14 mouse cellular contexts compared by ENCODE assay signal in genomic region chr5:64324353-64324752, GRCm38 (mm10).
DNase-seq lines count a peak whose midpoint lies in the region; ATAC-seq and TF ChIP-seq lines count a peak whose summit lies in the region.
"Had no signal": no experiment of that assay in that cellular context is flagged by ENCODE, and none has a peak within 500 bp of the region (broad histone marks: within the 10 kb centered on the region; RNA-seq: fewer than 3 reads in every experiment).

No protein-coding gene starts in this region.

- H3K27ac ChIP-seq in heart, adult 2 months = peak overlapping the region; percentile 95
- peak overlapping the region; percentile 79 for H3K27ac ChIP-seq in limb, embryonic 12.5 days
- H3K27ac ChIP-seq in limb, embryonic 10.5 days = no peak overlapping the region
- H3K27ac ChIP-seq in embryonic facial prominence, embryonic 15.5 days (replicated peaks) = peak overlapping the region; percentile 63; the same call in 1 of the 2 replicates
- H3K27ac ChIP-seq in limb, embryonic 13.5 days = peak overlapping the region; percentile 84
- H3K27ac ChIP-seq: heart, embryonic 15.5 days had no signal

- intact Hi-C loops in heart, adult 2 months (cut with DNase I) = no loop called here
- intact Hi-C loops in heart, postnatal 25 days (cut with DNase I) = no loop called here

- no peaks in the 10 kb centered on the region for H3K27me3 ChIP-seq in heart, adult 2 months (ENCODE audit: control insufficient read depth, insufficient read depth, low read length)
- no peaks in the 10 kb centered on the region for H3K27me3 ChIP-seq in limb, embryonic 12.5 days
- no peaks in the 10 kb centered on the region for H3K27me3 ChIP-seq in limb, embryonic 10.5 days (ENCODE audit: low read depth, poor library complexity, severe bottlenecking)
- H3K27me3 ChIP-seq in embryonic facial prominence, embryonic 15.5 days = no peaks in the 10 kb centered on the region
- H3K27me3 ChIP-seq in limb, embryonic 13.5 days = no peaks in the 10 kb centered on the region
- H3K27me3 ChIP-seq: heart, embryonic 15.5 days had no signal

- H3K36me3 ChIP-seq in heart, adult 2 months (ENCODE audit: control insufficient read depth, insufficient read depth, low read length) = peaks cover 18% of the 10 kb centered on the region
- peaks cover 43% of the 10 kb centered on the region for H3K36me3 ChIP-seq in limb, embryonic 12.5 days
- H3K36me3 ChIP-seq in limb, embryonic 10.5 days = peaks cover 69% of the 10 kb centered on the region
- peaks cover 5% of the 10 kb centered on the region; the same call in 1 of the 2 replicates for H3K36me3 ChIP-seq in embryonic facial prominence, embryonic 15.5 days
- peaks cover 39% of the 10 kb centered on the region for H3K36me3 ChIP-seq in limb, embryonic 13.5 days

- no peak overlapping the region for H3K9ac ChIP-seq in heart, adult 2 months (ENCODE audit: low read depth, low read length)
- no peak overlapping the region for H3K9ac ChIP-seq in limb, embryonic 12.5 days (replicated peaks)
- H3K9ac ChIP-seq in embryonic facial prominence, embryonic 15.5 days = no peak overlapping the region
- H3K9ac ChIP-seq in limb, embryonic 13.5 days = no peak overlapping the region
- H3K9ac ChIP-seq: heart, embryonic 15.5 days had no signal

- no peak for ATAC-seq in limb, embryonic 12.5 days (ENCODE audit: insufficient number of reproducible peaks, insufficient read depth, low FRiP score, low TSS enrichment, low read depth)
- no peak for ATAC-seq in embryonic facial prominence, embryonic 15.5 days (ENCODE audit: insufficient number of reproducible peaks, low FRiP score, low TSS enrichment, low read depth)
- ATAC-seq in limb, embryonic 13.5 days (ENCODE audit: low FRiP score, low read depth) = 0 out of 2 replicates have a peak, but pooled peaks have one; percentile 2

- TF ChIP-seq CTCF in heart, adult 2 months (IDR thresholded peaks at IDR 0.05) = no peak

- H3K79me2 ChIP-seq in heart, adult 2 months (replicated peaks; ENCODE audit: control insufficient read depth, insufficient read depth, low read length) = no peaks in the 10 kb centered on the region

- TF ChIP-seq POLR2A in heart, adult 2 months (IDR thresholded peaks at IDR 0.05; ENCODE audit: insufficient read depth, low read depth, low read length) = no peak

- no peak overlapping the region for H3K4me2 ChIP-seq in limb, embryonic 12.5 days
- H3K4me2 ChIP-seq in embryonic facial prominence, embryonic 15.5 days (replicated peaks) = no peak overlapping the region
- no peak overlapping the region for H3K4me2 ChIP-seq in limb, embryonic 13.5 days (replicated peaks)
- H3K4me2 ChIP-seq: heart, embryonic 15.5 days had no signal

- TF ChIP-seq EP300 in heart, adult 2 months (IDR thresholded peaks at IDR 0.05; ENCODE audit: insufficient read depth, low read depth, low read length) = no peak

- DNase-seq in heart, adult 2 months = peak in 1 of 2 experiments; percentile 48
- no peak for DNase-seq in heart, postnatal 25 days (ENCODE audit: low spot score)
- no peak for DNase-seq in limb, embryonic 10.5 days (ENCODE audit: low spot score)
- DNase-seq in urinary bladder, postnatal 25 days (ENCODE audit: low spot score) = no peak
- no peak for DNase-seq in frontal cortex, adult 2 months (ENCODE audit: extremely low spot score in 1 of 2, low spot score in 1 of 2)
- DNase-seq: gastrocnemius, postnatal 14 days; left cerebral cortex, postnatal 4 days; lung, adult 2 months; thymus, postnatal 4 days had no signal

- no peaks in the 10 kb centered on the region for H3K9me3 ChIP-seq in limb, embryonic 12.5 days
- no peaks in the 10 kb centered on the region for H3K9me3 ChIP-seq in limb, embryonic 10.5 days (replicated peaks)
- H3K9me3 ChIP-seq in embryonic facial prominence, embryonic 15.5 days (replicated peaks) = no peaks in the 10 kb centered on the region
- no peaks in the 10 kb centered on the region for H3K9me3 ChIP-seq in limb, embryonic 13.5 days
- H3K9me3 ChIP-seq: heart, embryonic 15.5 days had no signal

- H3K4me1 ChIP-seq in heart, adult 2 months (ENCODE audit: control insufficient read depth, insufficient read depth, low read length) = peaks cover 42% of the 10 kb centered on the region
- H3K4me1 ChIP-seq in limb, embryonic 12.5 days (replicated peaks) = peaks cover 20% of the 10 kb centered on the region
- H3K4me1 ChIP-seq in limb, embryonic 10.5 days = peaks cover 20% of the 10 kb centered on the region
- peaks cover 22% of the 10 kb centered on the region for H3K4me1 ChIP-seq in embryonic facial prominence, embryonic 15.5 days
- peaks cover 21% of the 10 kb centered on the region for H3K4me1 ChIP-seq in limb, embryonic 13.5 days

- WGBS in heart, adult 2 months = 60% methylated on average over 12 of the region's 12 CpGs
- 90% methylated on average over 12 of the region's 12 CpGs for WGBS in limb, embryonic 12.5 days
- 97% methylated on average over 12 of the region's 12 CpGs for WGBS in limb, embryonic 10.5 days
- WGBS in embryonic facial prominence, embryonic 15.5 days = 84% methylated on average over 12 of the region's 12 CpGs
- 85% methylated on average over 12 of the region's 12 CpGs for WGBS in limb, embryonic 13.5 days

- no peak overlapping the region for H3K4me3 ChIP-seq in heart, adult 2 months
- H3K4me3 ChIP-seq in limb, embryonic 12.5 days (replicated peaks) = no peak overlapping the region
- no peak overlapping the region for H3K4me3 ChIP-seq in limb, embryonic 10.5 days
- H3K4me3 ChIP-seq in embryonic facial prominence, embryonic 15.5 days (replicated peaks) = no peak overlapping the region
- no peak overlapping the region for H3K4me3 ChIP-seq in limb, embryonic 13.5 days
- H3K4me3 ChIP-seq: heart, embryonic 15.5 days; myocyte had no signal
